Mouse (Mus musculus) small intestine, adult 2 months (tissue): Measurements from ENCODE around the gene Slc35f5.

Source experiments
- CTCF ChIP-seq: fragments of 200-500 bp; IDR thresholded peaks from 2 replicates; pipeline ENCODE4 v1.5.1; 2012; ENCODE audit warnings: low read depth, mild to moderate bottlenecking, control low read depth, inconsistent platforms, low read length, moderate library complexity, mixed read lengths; ENCODE audit not compliant: insufficient replicate concordance, insufficient read length; ENCODE audit errors: extremely low read depth
- POLR2A ChIP-seq: fragments of 200-500 bp; IDR thresholded peaks from 2 replicates; pipeline ENCODE4 v1.6.1; 2012; ENCODE audit warnings: low read depth, mild to moderate bottlenecking, control low read depth, inconsistent platforms, low read length, moderate library complexity

- TF ChIP-seq CTCF (no peak), POLR2A (no peak)
These were observed 15.2 kb downstream of the Slc35f5 start for GRCm38 (mm10) chr1:125575458-125576114.
